Mouse (Mus musculus): Measurements from ENCODE around the gene Smc1b.

DNA sequence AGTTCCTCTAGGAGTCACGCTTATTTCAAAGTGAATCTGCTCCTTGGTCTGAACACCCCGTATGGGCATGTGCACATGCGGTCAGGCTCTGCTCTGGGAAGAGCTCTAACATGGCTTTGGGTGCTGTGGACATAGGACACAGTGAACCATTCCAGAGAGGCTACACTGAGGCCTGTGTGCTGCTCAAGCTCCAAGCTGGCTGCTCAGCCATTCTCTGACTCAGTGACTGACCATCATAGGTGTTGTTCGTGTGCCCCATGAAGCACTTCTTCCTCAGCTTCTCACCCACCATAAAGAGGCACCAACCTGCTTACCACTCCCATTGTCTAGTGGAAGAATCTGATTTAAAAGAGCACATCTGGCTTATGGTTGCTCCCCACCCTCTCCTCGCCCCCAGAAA is 12.5 kb upstream of the Smc1b start:
- TF ChIP-seq USF1 (IDR thresholded peaks at IDR 0.05; ENCODE audit: low read depth) (no peak), CTCF (IDR thresholded peaks at IDR 0.05; ENCODE audit: control insufficient read depth, insufficient read depth, insufficient read length) (no peak), MAX (IDR thresholded peaks at IDR 0.05) (no peak), MYOG (IDR thresholded peaks at IDR 0.05; ENCODE audit: control insufficient read depth, extremely low read depth, insufficient read length) (no peak)

Measured in C2C12 (cell line).